Mouse (Mus musculus) CH12.LX (cell line): Measurements from ENCODE around the gene Eef1akmt3. TPM values are rescaled to one million over a fixed set of nuclear protein-coding genes. Genes with fewer than 3 reads are reported as not detected.

ENCODE experiments used
- DNase-seq: peaks from one replicate; pipeline ENCODE4 v3.0.0-alpha.2; 2013; ENCODE audit errors: extremely low read depth
- H3K27ac ChIP-seq: 2 replicates; pipeline ENCODE4 v1.5.1; 2012; ENCODE audit warnings: low read depth, mild to moderate bottlenecking, control low read depth, moderate library complexity; ENCODE audit not compliant: insufficient read depth
- H3K27me3 ChIP-seq: replicated peaks from 2 replicates; pipeline ENCODE3; 2012; ENCODE audit warnings: inconsistent platforms
- H3K36me3 ChIP-seq, 2 experiments: replicated peaks in 1 of 2; 2 replicates each; pipeline versions ENCODE3 to v1.6.1; 2012; ENCODE audit warnings: inconsistent platforms in 1 of 2, low read length in 1 of 2, mild to moderate bottlenecking in 1 of 2, mixed read lengths in 1 of 2, moderate library complexity in 1 of 2; ENCODE audit not compliant: control insufficient read depth in 1 of 2, insufficient read depth in 1 of 2
- H3K4me1 ChIP-seq, 2 experiments: 2 replicates each; pipeline ENCODE4 v1.6.1; 2012; ENCODE audit warnings: inconsistent platforms in 1 of 2, moderate library complexity in 1 of 2; ENCODE audit not compliant: insufficient read depth in 2 of 2, control insufficient read depth in 1 of 2
- H3K4me2 ChIP-seq: 2 replicates; pipeline ENCODE4 v1.6.1; 2012; ENCODE audit warnings: low read depth, mild to moderate bottlenecking, control low read depth; ENCODE audit not compliant: poor library complexity, insufficient read depth, severe bottlenecking
- H3K4me3 ChIP-seq, 3 experiments: fragments of 150-350 bp in 1 of 3; sonication (generic) in 1 of 3; replicated peaks in 1 of 3; 2 replicates each; pipeline versions ENCODE3 to v1.5.1; 2011 to 2012; ENCODE audit warnings: low read depth in 2 of 3, low read length in 2 of 3, mild to moderate bottlenecking in 2 of 3, moderate library complexity in 2 of 3, control low read depth in 1 of 3, improper control_type of control experiment in 1 of 3, inconsistent platforms in 1 of 3, mixed read lengths in 1 of 3; ENCODE audit not compliant: poor library complexity in 1 of 3
- H3K79me2 ChIP-seq: replicated peaks from 2 replicates; pipeline ENCODE4 v1.6.1; 2012; ENCODE audit warnings: mild to moderate bottlenecking, moderate library complexity; ENCODE audit not compliant: control insufficient read depth, poor library complexity, insufficient read depth, severe bottlenecking; ENCODE audit errors: extremely low read depth
- H3K9ac ChIP-seq: 2 replicates; pipeline ENCODE4 v1.6.1; 2012; ENCODE audit warnings: low read depth, mild to moderate bottlenecking, control low read depth, moderate library complexity; ENCODE audit not compliant: insufficient read depth
- H3K9me3 ChIP-seq: replicated peaks from 2 replicates; pipeline ENCODE3; 2012; ENCODE audit warnings: low read length, inconsistent platforms, mixed read lengths
- BHLHE40 ChIP-seq: IDR thresholded peaks from 2 replicates; pipeline ENCODE4 v1.6.1; 2011; ENCODE audit warnings: mild to moderate bottlenecking, low read depth, low read length, improper control_type of control experiment
- CHD1 ChIP-seq: IDR thresholded peaks from 2 replicates; pipeline ENCODE4 v1.6.1; 2012; ENCODE audit warnings: low read depth, low read length, improper control_type of control experiment, inconsistent platforms
- E2F4 ChIP-seq: IDR thresholded peaks from 2 replicates; pipeline ENCODE4 v1.6.1; 2011; ENCODE audit warnings: low read depth, low read length, improper control_type of control experiment; ENCODE audit not compliant: insufficient replicate concordance
- ELF1 ChIP-seq: IDR thresholded peaks from 2 replicates; pipeline ENCODE4 v1.6.1; 2014; ENCODE audit warnings: low read depth, mild to moderate bottlenecking, inconsistent platforms, low read length, improper control_type of control experiment
- ETS1 ChIP-seq: conservative IDR thresholded peaks from 2 replicates; pipeline ENCODE4 v1.6.1; 2012; ENCODE audit warnings: low read depth, mild to moderate bottlenecking, inconsistent platforms, low read length, improper control_type of control experiment, moderate library complexity
- IRF4 ChIP-seq: IDR thresholded peaks from 2 replicates; pipeline ENCODE4 v1.6.1; 2014; ENCODE audit warnings: low read depth, mild to moderate bottlenecking, inconsistent platforms, low read length, improper control_type of control experiment
- JUN ChIP-seq: IDR thresholded peaks from 2 replicates; pipeline ENCODE4 v1.6.1; 2011; ENCODE audit warnings: low read depth, mild to moderate bottlenecking, low read length, improper control_type of control experiment, moderate library complexity; ENCODE audit not compliant: insufficient read depth
- MAFK ChIP-seq: IDR thresholded peaks from 2 replicates; pipeline ENCODE4 v1.6.1; 2011; ENCODE audit warnings: low read length, improper control_type of control experiment; ENCODE audit not compliant: insufficient replicate concordance
- MAX ChIP-seq: IDR thresholded peaks from 2 replicates; pipeline ENCODE4 v1.6.1; 2011; ENCODE audit warnings: low read length, improper control_type of control experiment
- MAZ ChIP-seq: IDR thresholded peaks from 2 replicates; pipeline ENCODE4 v1.6.1; 2012; ENCODE audit warnings: low read depth, mild to moderate bottlenecking, inconsistent platforms, low read length, improper control_type of control experiment, moderate library complexity
- MEF2A ChIP-seq: IDR thresholded peaks from 2 replicates; pipeline ENCODE4 v1.6.1; 2014; ENCODE audit warnings: low read depth, mild to moderate bottlenecking, inconsistent platforms, low read length, improper control_type of control experiment, borderline replicate concordance
- MXI1 ChIP-seq: IDR thresholded peaks from 2 replicates; pipeline ENCODE4 v1.6.1; 2011; ENCODE audit warnings: mild to moderate bottlenecking, low read depth, low read length, improper control_type of control experiment
- MYC ChIP-seq: IDR thresholded peaks from 2 replicates; pipeline ENCODE4 v1.6.1; 2011; ENCODE audit warnings: low read depth, mild to moderate bottlenecking, improper control_type of control experiment, low read length
- POLR2A ChIP-seq: IDR thresholded peaks from 2 replicates; pipeline ENCODE4 v1.6.1; 2011; ENCODE audit warnings: low read depth, mild to moderate bottlenecking, improper control_type of control experiment, low read length
- RAD21 ChIP-seq: IDR thresholded peaks from 2 replicates; pipeline ENCODE4 v1.6.1; 2011; ENCODE audit warnings: low read depth, mild to moderate bottlenecking, low read length, improper control_type of control experiment, moderate library complexity
- SIN3A ChIP-seq: IDR thresholded peaks from 2 replicates; pipeline ENCODE4 v1.6.1; 2012; ENCODE audit warnings: low read length, improper control_type of control experiment, inconsistent platforms
- TBP ChIP-seq: conservative IDR thresholded peaks from 2 replicates; pipeline ENCODE4 v1.6.1; 2011; ENCODE audit warnings: low read depth, low read length, improper control_type of control experiment
- TCF12 ChIP-seq: IDR thresholded peaks from 2 replicates; pipeline ENCODE4 v1.6.1; 2014; ENCODE audit warnings: low read depth, mild to moderate bottlenecking, inconsistent platforms, low read length, improper control_type of control experiment
- UBTF ChIP-seq: IDR thresholded peaks from 2 replicates; pipeline ENCODE4 v1.6.1; 2012; ENCODE audit warnings: low read depth, mild to moderate bottlenecking, inconsistent platforms, low read length, improper control_type of control experiment, moderate library complexity
- USF2 ChIP-seq: conservative IDR thresholded peaks from 2 replicates; pipeline ENCODE4 v1.6.1; 2011; ENCODE audit warnings: low read depth, low read length, improper control_type of control experiment
- ZC3H11A ChIP-seq: IDR thresholded peaks from 2 replicates; pipeline ENCODE4 v1.6.1; 2012; ENCODE audit warnings: low read depth, mild to moderate bottlenecking, inconsistent platforms, low read length, improper control_type of control experiment
- ZMIZ1 ChIP-seq: IDR thresholded peaks from 2 replicates; pipeline ENCODE4 v1.6.1; 2012; ENCODE audit warnings: low read depth, mild to moderate bottlenecking, inconsistent platforms, low read length, improper control_type of control experiment
- ZNF384 ChIP-seq: IDR thresholded peaks from 2 replicates; pipeline ENCODE4 v1.6.1; 2012; ENCODE audit warnings: low read depth, low read length, improper control_type of control experiment, inconsistent platforms
- dilution Hi-C: fragments of 300-500 bp; cut with MboI; formaldehyde crosslinking; loops from 2 replicates; pipeline ENCODE4 v1.14.3; 2020; ENCODE audit warnings: low sequenced_read_pairs; ENCODE audit not compliant: extremely low pct_unique_long_range_greater_than_20kb, extremely low pct_ligation_motif_present
- in situ Hi-C: fragments of 300-500 bp; cut with MboI; formaldehyde crosslinking; loops from 3 replicates; pipeline ENCODE4 v1.14.3; 2019; ENCODE audit warnings: low sequenced_read_pairs, low pct_ligation_motif_present, low pct_unique_long_range_greater_than_20kb, mixed read lengths
- polyA plus RNA-seq: library from polyadenylated mRNA; unstranded; fragments of >175 nt; gene quantifications from 2 replicates; pipeline ENCODE4 v1.2.1, GENCODE M21; 2012; ENCODE audit warnings: low read depth; ENCODE audit not compliant: insufficient read length
- total RNA-seq, 2 experiments: library from RNA; depleted of rRNA; stranded (reverse); fragments of 300-350 nt in 1 of 2; fragments of >200 nt in 1 of 2; gene quantifications; 2 replicates each; pipeline ENCODE4 v1.2.3; 2012 to 2014

Eef1akmt3 gene
- total and polyA plus RNA-seq, 3 experiments = 0.78 to 1.1 (median 0.98) TPM

DNA sequence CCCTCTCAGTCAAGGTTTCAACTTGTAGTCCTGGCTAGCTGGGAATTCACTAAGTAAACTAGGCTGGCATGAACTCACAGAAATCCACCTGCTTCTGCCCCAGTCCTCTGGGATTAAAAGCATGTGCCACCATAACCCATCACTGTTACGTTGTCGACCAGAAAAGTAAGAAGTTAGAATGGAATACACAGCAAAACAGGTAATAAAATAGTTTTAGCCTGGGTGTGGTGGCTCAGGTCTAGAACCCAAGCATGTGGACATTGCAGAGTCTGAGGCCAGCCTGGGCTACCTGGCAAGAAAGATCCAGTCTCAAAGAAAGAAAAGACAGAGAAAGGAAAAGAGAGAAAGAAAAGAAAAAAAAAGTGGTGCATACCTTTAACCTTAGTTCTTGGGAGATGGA, 20.2 kb upstream of the Eef1akmt3 start:
- Histone ChIP-seq H3K27me3 (peaks cover 37% of the 10 kb centered on the region), H3K4me3 (no peak overlapping the region), H3K36me3 (peaks cover 26 to 29% of the 10 kb centered on the region in 2 experiments), H3K4me1 (peaks cover 10 to 40% of the 10 kb centered on the region in 2 experiments), H3K4me2 (no peak overlapping the region), H3K27ac (no peak overlapping the region), H3K9me3 (no peaks in the 10 kb centered on the region), H3K9ac (no peak overlapping the region), H3K79me2 (peaks cover 18% of the 10 kb centered on the region)
- TF ChIP-seq TBP (no peak), POLR2A (no peak), SIN3A (no peak), UBTF (no peak)
- dilution Hi-C loops (no loop called here), in situ Hi-C loops (no loop called here)
- DNase-seq = no peak

DNA sequence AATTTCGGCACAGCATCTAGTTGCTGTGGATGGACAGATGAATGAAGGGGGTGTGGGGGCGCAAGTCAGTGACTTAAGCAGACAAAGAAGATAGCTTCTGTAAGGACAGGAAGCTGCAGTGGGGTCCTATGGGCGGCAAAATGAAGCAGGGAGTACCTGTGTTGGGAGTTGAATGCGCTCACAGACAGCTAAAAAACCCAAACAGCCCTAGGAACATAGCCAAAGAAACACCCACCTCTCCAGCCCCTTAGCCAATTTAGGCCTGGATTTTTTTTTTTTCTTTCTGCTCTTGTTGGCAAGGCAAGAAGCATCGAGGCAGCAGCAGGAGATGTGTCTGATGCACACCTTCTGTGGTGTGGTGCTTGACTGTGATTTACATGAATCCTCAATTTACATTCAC, 19.8 kb upstream of the Eef1akmt3 start:
- Histone ChIP-seq H3K27me3 (peaks cover 37% of the 10 kb centered on the region), H3K4me1 (peaks cover 14 to 42% of the 10 kb centered on the region in 2 experiments), H3K4me3 (no peak overlapping the region), H3K79me2 (peaks cover 16% of the 10 kb centered on the region), H3K27ac (no peak overlapping the region), H3K4me2 (no peak overlapping the region), H3K9me3 (no peaks in the 10 kb centered on the region), H3K36me3 (peaks cover 27 to 30% of the 10 kb centered on the region in 2 experiments), H3K9ac (no peak overlapping the region)
- in situ Hi-C loops = no loop called here
- TF ChIP-seq UBTF (no peak), CHD1 (no peak), MYC (no peak), ELF1 (no peak)
- dilution Hi-C loops = no loop called here
- DNase-seq = no peak

DNA sequence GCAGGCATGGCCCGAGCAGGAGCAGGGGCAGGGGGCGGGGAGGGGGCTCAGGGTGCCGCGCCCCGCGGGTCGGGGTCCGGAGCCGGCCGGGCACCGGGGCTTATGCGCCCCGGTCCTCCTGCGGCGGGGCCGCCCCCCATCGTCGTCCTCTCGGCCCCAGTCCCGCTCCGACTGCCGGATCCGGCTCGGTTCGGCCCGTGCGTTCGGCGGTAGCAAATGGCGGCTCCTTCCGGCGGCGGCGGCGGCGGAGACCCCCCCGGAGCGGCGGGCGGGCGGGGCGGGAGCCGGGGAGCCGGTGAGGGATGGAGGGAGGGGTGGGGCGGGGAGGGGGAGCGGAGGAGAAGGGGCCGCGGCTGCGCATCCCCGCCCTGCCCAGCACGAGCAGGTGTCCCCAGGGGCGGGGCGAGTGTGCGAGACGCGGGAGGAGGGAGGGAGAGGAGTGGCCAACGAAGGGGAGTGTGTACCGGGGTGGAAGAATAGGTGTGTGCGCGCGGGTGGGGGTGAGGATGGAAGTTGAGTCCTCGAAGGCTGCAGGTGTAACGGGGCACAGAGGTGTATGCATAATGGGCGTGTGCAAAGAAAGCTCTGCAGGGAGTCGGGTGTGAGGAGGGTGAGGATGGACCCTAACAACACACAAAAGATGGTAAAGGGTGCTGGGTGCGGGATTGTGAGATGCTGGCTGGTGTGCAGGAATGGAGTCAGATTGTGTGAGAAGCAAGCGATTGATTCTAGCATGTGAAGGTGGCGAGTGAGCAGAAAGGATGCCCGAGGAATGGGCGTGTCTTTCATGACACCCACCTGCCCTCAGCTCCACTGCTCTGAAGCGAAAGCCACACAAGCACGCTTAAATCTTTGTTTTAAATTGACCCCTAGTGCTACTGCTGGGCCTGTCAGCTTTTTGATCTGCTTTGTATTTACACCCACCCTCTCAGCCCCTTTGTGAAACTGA, 18.9 kb upstream of the Eef1akmt3 start, which contains the start of gene March9:
March9 (minus strand) TSS at position 217 of the 949 bp plus-strand sequence.
- in situ Hi-C loops = no loop called here
- dilution Hi-C loops = no loop called here
- Histone ChIP-seq H3K4me1 (peaks cover 14 to 45% of the 10 kb centered on the region in 2 experiments), H3K9me3 (no peaks in the 10 kb centered on the region), H3K36me3 (peaks cover 20 to 22% of the 10 kb centered on the region in 2 experiments), H3K9ac (peak within 1 kb of the TSS; percentile 91), H3K4me3 (peak within 1 kb of the TSS; percentile 42 to 90 (median 58)), H3K79me2 (peaks cover 16% of the 10 kb centered on the region), H3K27me3 (peaks cover 37% of the 10 kb centered on the region), H3K27ac (no peak within 1 kb of the TSS), H3K4me2 (peak within 1 kb of the TSS; percentile 69)
- DNase-seq = peak; percentile 48
- TF ChIP-seq BHLHE40 (peak; percentile 75), IRF4 (no peak), USF2 (no peak), RAD21 (no peak), ETS1 (no peak), TCF12 (no peak), ZC3H11A (no peak), E2F4 (no peak), MXI1 (peak; percentile 34; the same call in 1 of the 2 replicates), JUN (no peak), POLR2A (no peak), MAZ (peak; percentile 92), MEF2A (no peak), SIN3A (peak; percentile 69; the same call in 1 of the 2 replicates), ZMIZ1 (no peak), MYC (no peak), UBTF (peak; percentile 11; the same call in 1 of the 2 replicates), MAX (no peak), MAFK (no peak), ZNF384 (no peak)
